Mouse (Mus musculus): ENCODE measurements at regions not wholly inside any gene's neighbourhood (a gene's known extent, or its start where the extent isn't known, plus 50 kb on each side); places are given as distances from the start of the nearest gene placed in this dataset.

DNA sequence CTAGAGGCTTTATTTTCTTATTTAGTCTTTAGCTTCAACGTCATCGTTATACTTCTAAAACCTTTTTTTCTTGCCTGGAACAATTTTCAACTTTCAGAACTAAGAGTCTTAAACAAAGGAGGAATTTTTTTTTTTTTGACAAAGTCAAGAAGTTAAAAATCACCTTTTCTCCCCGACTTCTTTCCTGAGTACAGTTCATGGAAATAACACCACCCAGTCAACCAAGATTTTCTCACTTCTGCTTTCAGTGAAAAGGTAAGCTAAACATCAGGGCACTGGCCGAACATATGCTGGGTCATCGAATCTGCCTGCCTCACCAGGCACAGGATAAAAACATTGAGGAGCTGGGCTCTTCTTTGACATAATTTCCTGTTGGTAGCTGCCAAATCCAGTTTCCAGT, 277.4 kb upstream of the Actbl2 start:
- DNase-seq (ENCODE audit: low read depth, low spot score) = no peak

DNA sequence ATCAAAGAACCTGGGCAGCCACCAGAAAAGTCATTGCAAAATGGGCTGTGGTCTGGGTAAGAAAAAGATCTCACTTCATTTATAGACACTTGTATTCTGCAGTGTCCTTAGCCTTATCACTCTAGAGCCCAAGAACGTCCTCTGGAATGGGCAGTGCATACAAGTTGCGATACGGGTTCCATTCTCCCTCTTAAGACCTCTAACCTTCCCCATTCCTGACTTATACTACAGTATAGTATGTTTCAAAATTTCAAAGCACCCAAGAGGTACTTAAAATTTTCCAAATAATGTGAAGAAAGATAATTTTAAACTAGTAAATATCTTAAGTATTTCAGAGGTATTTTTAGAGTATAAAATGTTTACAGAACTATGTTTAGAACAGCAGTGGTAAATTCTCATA, 276.8 kb upstream of the Actbl2 start:
- no peak for DNase-seq (ENCODE audit: low read depth, low spot score)

DNA sequence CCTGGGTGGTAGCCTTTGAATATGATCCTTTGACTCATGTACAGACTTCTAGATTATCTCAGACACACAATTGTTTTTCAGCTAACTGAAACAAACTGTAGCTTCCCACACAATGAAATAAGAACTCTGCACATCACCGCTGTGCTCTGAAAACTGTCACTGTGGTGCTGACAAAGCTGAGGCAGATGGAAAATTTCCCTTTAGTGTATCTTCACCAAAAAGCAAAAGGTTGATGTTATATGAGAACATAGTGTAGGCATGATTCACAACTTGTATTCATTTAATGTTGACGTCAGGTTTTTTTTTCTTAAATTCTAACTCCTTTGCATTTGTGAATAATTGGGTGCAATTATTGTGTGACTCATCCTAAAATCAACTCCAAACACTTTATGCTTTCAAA, 264.1 kb upstream of the Actbl2 start:
- no peak for DNase-seq (ENCODE audit: low read depth, low spot score)

DNA sequence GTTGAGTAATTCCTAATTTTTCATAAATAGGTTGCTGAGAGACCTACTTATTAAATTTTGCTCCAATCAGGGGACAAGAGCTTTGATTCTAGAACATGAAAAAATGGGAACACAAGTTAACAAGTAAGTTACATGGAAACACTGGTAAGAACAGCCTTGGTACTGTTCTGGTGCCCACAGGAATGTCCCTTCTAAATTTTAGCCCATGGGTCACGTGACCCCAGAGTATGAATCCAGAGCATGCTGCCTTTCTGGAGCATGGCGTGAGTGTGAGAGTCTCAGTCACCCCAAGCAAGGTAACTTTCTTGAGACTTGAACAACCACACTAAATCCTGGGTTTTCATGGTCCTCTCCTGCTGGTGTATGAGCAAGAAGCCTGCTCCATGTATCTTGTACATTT, 263.7 kb upstream of the Actbl2 start:
- no peak for DNase-seq (ENCODE audit: low read depth, low spot score)

DNA sequence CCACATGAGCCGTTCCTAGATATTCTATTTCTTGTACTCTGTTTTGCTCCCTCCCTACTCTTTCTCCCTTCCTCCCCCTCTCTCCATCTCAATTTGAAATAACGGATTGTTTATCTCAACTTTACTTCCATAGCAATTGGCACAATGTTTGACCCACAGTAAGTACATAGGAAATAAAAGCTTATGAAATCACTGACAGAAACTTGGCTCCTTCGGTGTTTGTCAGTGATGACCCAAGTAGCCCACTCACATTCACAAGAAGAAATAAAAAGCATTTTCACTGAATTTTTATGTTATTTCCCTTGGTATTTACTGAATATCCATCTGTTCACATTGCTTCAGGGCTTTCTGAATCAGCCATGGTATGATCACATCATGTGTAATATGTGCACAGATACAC, 260.2 kb upstream of the Actbl2 start:
- DNase-seq (ENCODE audit: low read depth, low spot score) = peak; percentile 17

DNA sequence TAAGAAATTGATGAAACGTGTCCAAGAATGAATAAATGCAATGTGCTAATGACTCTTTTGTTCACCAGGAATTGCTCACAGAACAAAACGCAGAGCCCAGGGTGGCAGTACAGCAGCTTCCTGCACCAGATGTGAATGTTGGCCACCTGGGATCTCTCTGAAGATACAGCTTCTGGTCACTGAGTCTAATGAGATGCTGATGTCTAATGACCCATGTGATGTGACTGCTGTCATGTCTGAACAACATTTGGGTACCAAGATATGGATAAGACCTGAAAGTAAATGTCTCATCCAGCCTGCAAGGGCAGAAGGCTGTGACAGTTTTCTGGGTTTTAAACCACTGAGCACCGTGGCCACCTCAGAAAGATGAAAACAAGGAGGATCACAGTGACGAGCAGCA, 252.1 kb upstream of the Actbl2 start:
- no peak for DNase-seq (ENCODE audit: low read depth, low spot score)

DNA sequence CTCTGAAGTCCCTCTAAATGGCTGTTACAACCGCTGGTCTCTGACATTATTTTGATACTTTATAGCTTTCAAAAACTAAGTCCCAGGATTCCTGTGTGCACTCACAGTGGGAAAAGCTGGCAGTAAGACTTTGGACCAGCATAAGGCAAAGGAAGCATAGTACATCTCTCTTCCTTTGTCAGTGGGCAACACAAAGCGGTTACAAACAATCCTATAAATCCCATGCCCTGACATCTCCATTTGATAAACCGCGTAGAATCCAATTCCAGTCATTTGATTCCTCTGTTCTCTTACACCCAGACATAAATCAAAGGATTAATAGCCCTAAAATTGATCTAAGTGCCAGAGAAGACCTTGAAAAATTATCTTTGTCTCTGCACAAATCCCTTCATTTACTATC, 240.7 kb upstream of the Actbl2 start:
- DNase-seq (ENCODE audit: low read depth, low spot score) = no peak

DNA sequence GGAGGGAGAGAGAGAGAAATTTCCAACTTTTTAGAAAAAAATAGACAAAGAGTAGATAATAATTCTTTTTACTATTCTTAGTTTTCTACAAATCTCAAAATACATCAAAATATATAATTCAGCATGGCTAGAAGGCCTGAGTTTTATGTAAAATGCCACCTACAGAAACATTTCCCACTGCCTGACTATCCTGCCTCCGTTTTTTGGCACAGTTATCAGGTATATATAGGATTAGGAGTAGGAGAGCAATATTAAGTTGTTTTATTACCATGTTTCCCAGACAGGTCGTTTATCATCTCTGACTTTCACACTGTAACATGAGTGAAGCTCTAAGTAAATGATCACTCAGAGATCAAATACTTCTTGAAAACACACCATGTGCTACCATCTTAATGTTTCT, 224.7 kb upstream of the Actbl2 start:
- no peak for DNase-seq (ENCODE audit: low read depth, low spot score)

DNA sequence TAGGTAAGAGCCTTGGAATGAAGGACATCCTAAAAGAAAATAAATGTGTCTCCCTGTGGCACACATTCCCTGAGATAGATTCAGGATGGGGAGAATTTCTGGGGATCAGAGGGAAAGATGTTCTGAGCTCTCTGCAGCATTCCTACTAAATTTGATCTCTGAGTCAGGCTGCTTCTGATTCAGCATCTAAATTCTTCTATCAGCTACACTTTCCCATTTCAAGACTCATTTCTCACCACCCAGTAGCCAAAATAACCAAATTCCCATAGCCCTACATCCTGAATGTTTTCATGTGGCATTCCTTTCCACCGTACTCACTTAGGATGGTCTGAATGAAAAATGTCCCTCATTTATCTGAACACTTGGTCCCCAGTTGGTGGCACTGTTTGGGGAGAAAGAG, 223.2 kb upstream of the Actbl2 start:
- peak; percentile 67 for DNase-seq (ENCODE audit: low read depth, low spot score)

DNA sequence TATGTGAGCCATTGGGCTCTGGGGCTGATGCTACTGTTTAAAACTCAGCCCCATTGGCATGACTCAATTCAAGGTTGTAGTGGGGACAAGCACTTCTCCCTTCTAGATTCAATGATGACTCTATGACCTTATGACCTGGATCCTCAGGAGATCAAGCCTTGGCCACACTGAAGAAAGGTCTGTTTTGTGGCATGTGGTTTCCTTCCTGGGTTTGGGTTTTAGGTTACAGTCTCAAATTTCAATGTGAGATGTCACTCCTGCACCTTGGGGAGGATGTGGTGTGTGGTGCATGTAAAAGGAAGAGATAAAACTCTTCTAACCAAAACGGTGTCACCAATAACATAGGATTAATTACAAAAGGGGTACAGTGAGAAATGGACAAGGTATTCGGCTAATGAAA, 211.2 kb upstream of the Actbl2 start:
- peak; percentile 44 for DNase-seq (ENCODE audit: low read depth, low spot score)

DNA sequence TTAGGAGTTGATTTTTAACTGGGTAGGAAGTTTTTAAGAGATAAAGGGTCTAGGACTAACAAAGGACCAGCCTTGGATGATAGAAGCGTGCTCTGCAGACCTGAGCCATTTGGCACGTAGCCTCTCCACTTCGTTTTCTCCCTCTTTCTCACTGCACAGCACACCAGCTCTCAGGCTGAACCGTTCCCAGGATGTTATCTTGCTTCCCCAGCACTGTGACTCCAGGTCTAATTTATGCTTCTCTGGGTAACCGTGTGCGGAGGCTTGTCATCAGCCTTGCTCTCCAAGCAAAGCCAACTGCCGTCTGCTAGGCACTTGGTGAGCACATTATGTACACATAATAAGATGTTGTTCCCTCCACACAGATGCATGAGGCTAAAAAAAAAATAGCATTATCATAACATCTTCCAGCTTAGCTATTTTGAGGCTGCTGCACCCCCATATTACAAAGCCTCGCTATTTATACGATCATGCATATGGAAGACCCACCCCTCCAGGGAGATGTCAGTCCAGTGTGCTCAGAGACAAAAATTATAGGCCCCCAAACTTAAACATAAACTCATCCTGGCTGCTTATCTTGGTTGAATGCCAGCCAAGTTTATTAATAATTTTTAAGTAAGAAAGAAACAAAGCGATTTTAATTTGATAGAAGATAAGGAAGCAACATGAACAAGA, 210.3 kb upstream of the Actbl2 start:
- no peak for DNase-seq (ENCODE audit: low read depth, low spot score)

DNA sequence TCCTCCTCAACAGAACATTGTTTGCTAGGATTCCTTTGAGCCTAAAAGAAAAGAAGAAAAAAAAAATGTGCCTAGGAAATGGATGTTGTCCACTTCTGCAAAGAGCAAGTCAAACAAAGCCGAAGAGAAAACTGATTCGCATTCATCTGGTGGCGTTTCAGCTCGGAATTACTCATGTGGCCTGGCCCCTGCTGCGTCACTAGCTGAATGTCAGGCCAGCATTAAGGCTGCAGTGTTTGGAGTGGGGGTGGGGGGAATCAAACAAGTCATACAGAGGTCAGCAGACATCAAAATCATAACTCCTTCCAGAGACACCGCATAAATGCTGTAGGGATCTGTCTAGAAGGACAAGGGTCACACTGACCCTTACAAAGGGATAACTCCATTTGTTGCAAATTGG, 204.7 kb upstream of the Actbl2 start:
- no peak for DNase-seq (ENCODE audit: low read depth, low spot score)

DNA sequence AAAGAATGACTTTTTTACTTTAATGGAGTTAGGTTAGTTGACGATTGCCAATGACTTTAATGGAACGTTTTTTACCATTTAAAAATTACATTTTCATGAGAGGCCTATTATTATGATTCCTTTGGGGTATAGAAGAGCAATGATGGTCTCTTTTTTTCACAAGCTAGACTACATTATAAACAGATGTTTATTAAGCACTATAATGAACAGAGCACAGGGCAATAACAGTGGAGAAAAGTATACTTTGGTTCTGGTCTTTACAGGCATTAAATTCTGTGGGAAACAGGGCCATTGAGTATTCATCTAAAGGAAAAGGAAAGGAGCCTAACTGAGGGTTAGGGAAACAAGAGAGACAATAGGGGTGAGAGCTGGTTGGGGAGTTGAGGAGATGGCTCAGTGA, 199.0 kb upstream of the Actbl2 start:
- DNase-seq (ENCODE audit: low read depth, low spot score) = no peak

DNA sequence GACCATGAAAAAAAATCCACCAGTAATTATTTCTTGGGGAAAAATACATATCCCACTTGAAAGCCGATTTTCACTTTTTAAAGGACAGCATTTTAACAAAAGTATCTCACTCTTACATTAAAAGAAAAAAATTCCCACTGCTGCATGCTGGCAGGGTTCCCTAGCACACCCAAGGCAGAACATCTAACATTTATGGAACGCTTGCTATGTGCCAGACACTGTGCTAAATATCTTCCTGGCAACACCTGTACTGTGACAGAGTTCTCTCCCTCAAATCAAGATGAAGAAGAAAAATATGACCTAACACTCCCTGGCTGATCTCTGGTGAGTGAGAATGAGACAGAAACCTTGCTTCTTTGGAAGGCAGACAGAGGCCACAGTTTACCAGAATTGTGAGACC, 167.1 kb upstream of the Actbl2 start:
- DNase-seq (ENCODE audit: low read depth, low spot score) = no peak

DNA sequence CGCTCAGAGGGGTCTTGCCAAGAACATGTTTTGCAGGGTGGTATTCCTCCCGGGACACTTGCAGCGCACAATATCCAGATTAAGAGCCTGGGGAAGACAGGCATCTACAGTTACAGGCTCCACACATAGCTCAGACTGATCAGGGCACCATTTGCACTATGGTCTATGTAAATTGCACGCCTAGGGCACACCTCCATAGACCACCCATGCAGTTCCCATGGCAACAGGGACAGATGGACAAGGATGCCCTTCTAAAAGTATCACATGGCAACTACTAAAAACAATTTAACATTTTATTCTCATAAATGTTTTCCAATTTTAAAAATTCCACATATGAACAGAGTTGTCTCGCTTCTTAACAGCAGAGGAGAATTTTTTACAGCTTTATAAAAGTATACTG, 158.7 kb upstream of the Actbl2 start:
- no peak for DNase-seq (ENCODE audit: low read depth, low spot score)

DNA sequence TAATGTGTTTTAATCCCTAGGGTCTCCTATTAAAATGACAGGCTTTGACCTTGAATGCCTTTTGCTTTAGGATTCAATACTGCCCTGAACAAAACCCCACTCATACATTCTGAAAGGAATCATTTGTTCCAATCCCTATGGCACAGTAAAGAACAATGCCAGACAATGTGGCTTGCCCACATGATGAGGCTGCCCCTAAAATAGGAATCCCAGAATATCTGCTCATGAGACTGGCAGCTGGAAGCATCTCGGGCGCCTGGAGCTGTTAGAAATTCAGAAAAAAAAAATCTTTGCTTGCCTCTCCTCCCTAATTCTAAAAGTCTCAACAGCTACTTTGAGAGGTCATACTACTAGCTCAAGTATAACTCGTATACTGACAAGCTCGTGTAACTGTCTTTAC, 157.5 kb upstream of the Actbl2 start:
- no peak for DNase-seq (ENCODE audit: low read depth, low spot score)

DNA sequence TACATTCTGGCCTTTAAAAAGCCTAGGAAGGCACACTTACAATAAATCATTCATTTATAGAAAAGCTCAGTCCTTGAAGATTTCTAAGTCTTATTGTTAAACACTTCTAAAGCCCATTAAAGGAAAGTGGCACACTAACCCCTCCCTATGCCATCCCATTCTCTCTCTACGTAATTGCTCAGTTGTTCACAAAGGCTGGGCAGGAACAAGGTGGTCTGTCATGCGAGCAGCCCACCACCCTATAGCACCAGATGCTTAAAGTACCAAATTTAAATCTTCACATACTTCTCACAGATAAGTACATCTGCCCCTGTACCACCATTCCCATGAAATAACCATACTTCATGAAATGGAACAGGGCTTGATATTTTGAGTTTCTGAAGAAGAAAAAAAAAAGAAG, 156.1 kb upstream of the Actbl2 start:
- no peak for DNase-seq (ENCODE audit: low read depth, low spot score)

DNA sequence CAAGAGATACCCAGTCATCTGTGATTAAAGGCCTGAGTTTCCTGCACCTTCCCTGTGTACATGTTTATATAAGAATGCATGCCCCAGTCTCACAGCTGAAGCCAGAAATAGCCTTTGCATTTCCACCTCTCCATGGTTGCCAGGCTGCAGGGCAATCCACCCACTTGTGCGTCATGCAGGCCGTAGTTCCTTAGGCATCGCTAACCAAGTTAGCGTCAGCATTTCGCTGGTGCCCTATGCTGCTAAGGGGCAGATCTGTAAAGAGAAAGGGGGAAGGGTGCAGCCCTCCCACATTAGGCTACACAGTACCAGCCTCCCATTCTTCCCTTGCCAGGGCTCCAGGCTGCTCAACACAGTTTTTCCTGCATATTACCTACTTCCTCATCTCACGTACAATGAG, 155.6 kb upstream of the Actbl2 start:
- no peak for DNase-seq (ENCODE audit: low read depth, low spot score)

DNA sequence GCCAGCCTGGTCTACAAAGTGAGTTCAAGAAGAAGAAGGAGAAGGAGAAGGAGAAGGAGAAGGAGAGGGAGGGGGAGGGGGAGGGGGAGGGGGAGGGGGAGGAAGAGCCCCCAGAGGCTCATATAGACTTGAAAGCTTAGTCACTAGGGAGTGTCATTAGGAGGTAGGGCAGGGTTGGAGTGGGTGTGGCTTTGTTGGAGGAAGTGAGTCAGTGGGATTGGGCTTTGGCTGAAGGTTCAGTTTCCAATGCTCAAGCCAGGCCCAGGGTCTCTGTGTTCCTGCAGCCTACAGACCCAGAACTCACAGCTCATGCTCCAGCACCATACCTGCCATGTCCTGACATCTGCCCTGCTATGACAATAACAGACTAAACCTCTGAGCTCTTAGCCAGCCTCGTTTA, 154.4 kb upstream of the Actbl2 start:
- peak; percentile 43 for DNase-seq (ENCODE audit: low read depth, low spot score)

DNA sequence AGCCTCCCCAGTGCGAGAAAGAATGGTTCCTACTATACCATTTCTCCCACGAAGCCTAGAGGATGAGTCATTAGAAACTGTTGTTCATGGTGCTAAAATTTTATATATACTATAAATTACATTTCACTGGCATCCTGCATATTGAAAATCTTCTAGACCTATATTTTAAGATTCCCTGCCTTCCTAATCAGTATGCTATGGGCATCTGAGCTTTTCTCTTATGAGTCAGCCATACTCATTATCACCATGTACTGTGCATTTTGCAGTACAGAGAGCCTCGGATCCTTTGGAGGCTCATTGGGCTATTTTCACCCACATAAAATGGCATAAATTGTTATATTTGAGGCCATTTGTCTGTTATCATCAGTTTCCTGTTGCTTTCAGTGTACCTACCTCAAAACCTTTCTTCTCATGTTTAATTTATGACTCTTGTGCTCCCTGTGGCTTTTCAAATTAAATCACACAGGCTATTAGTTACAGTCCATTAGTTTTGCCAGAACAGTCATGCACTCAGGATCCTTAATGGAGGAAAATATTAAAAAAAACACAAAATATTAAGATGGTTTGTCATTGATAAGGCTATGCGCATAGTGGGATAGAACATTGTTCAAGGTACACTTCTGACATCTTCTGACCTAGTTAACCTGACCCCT, 150.1 kb upstream of the Actbl2 start:
- DNase-seq (ENCODE audit: low read depth, low spot score) = no peak

DNA sequence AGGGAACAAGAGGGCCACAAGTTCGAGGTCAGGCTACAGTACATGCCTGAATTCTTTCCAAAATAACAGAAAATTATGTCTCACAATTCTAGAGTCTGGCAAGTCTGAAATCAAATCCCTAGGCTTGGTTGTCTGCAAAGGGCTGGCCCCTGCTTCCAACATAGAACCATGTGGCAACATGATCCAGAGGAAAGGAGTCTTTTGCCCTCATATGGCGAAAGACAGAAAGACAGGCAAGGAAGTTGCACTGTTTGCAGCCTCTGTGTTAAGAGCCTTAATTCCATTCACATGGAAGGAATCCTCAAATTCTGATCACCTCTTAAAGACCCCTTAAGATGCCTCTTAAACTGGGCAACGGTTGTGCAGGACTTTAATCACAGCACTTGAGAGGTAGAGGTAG, 123.7 kb upstream of the Actbl2 start:
- peak; percentile 5 for DNase-seq (ENCODE audit: low read depth, low spot score)

DNA sequence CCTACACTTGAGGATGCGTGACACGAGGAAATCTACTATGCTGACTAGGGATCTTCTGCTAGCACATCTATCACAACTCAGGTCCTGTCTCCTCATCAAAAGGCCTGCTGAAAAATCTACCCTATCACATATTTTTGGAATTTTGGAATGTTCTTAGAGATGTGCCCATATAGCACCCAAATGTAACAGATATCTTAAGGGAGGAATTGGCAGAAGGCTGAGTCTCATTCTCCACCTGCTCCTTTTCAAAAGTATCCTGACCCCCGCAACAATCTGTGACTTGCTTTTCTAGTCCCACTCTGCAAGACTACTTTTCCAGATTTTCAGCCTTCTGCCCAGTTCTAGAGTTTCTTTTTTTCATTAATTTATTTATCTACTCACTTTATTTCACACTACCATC, 118.4 kb upstream of the Actbl2 start:
- no peak for DNase-seq (ENCODE audit: low read depth, low spot score)

DNA sequence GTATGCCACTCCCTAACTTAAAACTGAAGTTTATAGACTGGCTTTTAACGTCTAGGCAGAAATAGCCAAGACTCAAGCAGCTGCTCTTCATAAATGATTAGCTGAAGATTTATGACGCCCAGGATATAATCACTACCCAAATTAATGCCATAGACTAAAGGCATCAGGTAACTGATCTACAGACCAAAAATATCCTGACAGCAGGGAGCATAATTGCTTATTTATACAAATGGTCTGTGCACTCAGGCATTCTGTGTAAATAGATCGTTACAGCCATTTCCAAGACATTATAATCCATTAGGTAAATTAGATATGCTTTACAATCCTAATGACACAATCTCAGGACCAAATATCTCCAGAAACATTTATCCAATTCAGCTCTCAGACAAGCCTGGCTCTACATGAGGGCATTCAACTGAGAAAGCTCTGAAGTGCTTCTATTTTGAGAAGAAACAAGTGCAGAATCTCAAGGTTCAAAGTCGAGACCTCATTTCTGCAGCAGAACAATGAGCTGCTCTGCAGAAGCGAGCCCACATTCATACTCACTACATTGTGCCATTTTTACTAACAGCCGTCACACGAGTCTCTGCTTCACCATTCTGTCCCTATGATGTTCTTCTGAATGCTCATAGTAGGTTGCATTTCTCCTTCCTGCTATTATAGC, 111.9 kb upstream of the Actbl2 start:
- DNase-seq (ENCODE audit: low read depth, low spot score) = no peak

Measured in 3T3-L1 (cell line).